Mouse (Mus musculus) 416B (cell line): Measurements from ENCODE around the gene Podxl2.
A peak's percentile ranks its signal among the peaks of the same experiment; 100 is the strongest.

ENCODE experiments used
- DNase-seq: peaks from one replicate; pipeline ENCODE4 v3.0.0; 2011; ENCODE audit warnings: low read depth

Gene Podxl2

GRCm38 (mm10) chr6:88874868-88875508 lies at the start of gene Podxl2:
TSS of gene Podxl2 (minus strand) at chr6:88875044.
- DNase-seq, result no peak

DNA sequence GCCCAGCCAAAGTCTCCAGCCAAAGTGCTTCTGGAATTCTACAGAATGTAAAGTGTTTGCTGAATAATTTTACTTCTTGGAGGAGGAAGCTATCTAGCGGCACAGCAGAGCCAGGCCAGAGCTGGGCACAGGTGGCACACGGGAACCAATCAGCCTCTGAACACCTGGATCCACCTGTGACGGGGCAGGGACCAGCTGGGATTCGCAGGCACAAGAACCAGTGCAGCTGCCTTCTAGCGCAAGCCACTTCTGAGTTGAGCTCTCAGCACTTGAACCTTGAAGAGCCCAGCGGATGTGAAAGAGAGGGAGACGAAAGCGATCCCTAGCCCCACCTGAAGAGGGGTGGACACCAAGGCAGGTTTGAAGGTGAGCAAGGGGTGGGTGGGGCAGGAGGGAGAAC lies 44.0 kb upstream of the Podxl2 start:
- no peak for DNase-seq

DNA sequence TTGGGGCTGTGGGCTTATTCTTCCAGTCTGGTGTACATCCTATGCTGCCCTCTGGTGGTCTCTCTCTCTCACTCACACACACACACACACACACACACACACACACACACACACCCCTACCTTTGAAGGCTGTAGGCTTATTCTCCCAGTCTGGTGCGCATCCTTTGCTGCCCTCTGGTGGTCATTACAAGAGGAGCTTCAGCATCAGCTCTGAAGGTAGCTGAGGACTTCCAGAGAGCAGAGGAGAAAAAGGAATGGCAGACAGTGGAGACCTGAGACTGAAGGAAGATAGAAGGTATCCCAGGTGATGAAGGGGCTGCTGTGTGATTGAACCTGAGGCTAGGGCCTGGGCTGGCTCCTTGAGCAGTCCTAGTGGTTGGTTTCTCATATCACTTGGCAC lies 41.3 kb upstream of the Podxl2 start:
- DNase-seq, result peak; percentile 71

GRCm38 (mm10) chr6:88915510-88915909 lies 40.7 kb upstream of the Podxl2 start:
- peak; percentile 51 for DNase-seq

DNA sequence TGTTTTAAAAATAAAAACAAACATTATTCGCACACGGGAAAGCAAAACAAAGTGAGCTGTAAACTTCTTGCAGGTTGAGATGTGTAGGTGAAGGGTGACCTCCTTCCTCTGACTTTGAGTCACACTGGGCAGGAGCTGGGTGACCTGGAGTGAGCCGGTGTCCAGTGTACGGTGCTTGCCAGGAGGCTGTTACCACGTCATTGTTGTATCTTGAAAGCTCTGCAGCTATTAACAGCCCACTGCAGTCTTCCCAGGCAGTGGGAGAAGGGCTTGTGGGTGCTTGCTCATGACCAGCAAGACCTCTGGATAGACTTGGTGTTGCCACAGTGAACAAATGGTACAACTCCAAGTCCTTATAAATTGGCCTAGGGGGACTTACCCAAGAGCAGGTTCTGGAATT lies 40.0 kb upstream of the Podxl2 start:
- no peak for DNase-seq

- DNase-seq, result no peak
These were observed 38.6 kb upstream of the Podxl2 start for GRCm38 (mm10) chr6:88913440-88913839.

DNA sequence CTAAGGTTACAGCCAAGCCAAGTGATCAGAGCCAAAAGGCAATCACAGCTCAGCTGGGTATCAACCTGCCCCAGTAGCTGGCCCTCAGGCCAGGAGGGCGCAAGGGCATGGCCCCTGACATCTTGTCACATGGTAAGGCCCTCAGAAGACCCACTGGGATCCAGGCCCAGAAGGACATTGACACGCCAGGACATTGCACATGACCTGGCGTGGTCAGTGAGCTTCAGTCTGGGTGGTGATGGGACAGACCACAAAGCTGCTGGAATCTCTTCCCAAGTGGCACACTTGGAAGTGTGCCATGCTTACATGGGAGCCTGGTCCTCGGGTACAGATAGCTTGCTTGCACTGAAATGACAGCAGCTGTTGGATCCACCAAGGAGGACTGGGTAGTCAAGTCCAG lies 38.2 kb upstream of the Podxl2 start:
- DNase-seq, result no peak

DNA sequence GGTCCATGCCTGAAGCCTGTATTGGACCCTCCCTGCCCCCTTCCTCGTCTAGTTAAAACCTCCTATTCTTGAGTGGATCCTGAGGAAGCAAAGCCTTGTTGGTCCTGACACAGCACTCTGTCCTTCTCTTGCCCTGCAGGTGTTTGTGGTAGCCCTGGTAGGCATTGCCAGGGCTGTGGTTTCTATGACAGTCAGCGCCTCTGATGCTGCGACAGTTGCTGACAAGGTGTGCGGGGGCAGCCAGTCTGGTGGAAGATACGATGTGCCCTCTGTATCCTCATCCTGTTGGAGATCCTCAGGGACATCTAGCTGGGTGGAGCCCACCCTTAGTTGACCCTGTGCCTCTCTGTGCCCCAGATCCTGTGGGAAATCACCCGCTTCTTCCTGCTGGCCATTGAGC lies 34.3 kb upstream of the Podxl2 start:
- no peak for DNase-seq

- peak; percentile 76 for DNase-seq
These were observed 31.7 kb upstream of the Podxl2 start for GRCm38 (mm10) chr6:88906369-88907108.

GRCm38 (mm10) chr6:88905042-88905441 lies 30.2 kb upstream of the Podxl2 start:
- no peak for DNase-seq

GRCm38 (mm10) chr6:88904456-88904974 lies 29.7 kb upstream of the Podxl2 start:
- DNase-seq, result no peak

DNA sequence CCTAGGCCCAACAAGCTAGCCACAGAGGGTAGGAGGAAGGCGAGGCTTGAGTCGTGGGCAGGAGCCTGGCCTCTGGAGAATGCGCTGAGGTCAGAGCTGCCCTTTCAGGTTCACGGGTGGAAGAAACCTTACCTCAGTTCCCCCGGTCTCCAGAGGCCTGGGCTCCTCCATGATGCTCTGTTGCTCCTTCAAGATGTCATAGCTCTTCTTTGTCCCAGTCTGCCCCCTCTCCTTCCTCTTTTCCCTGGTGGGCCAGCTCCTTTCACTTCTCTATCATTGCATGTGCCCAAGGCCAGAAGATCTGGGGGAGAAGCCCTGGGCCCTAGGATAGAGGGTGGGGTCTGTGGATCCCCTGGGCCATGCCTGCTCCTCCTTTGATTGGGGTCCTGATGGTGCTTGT lies 28.9 kb upstream of the Podxl2 start:
- DNase-seq, result no peak

GRCm38 (mm10) chr6:88901947-88902820 lies 27.3 kb upstream of the Podxl2 start, which contains the start of gene Tpra1:
TSS of gene Tpra1 (plus strand) at chr6:88902251.
- peak; percentile 98 for DNase-seq

- no peak for DNase-seq
These were observed 26.6 kb upstream of the Podxl2 start for GRCm38 (mm10) chr6:88901471-88901870.

DNA sequence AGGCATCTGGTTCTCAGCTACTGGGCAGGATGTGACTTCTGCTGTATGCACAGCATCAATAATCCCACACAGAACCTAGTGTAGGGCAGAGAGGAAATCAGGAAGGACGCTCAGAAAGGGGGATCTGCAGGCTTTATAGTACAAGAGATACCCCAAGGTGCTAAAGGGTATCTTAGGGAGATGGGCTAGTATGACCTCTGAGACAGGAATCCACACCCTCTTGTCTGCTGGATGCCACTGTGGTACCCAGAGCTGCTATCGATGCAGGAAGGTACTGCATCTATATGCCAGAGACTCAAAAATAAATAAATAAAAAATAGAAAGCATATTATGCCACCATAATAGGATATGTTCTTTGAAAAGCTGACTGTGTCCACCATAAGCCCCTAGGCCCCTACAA lies 24.8 kb upstream of the Podxl2 start:
- no peak for DNase-seq

GRCm38 (mm10) chr6:88899086-88899485 lies 24.2 kb upstream of the Podxl2 start:
- no peak for DNase-seq

- DNase-seq, result peak; percentile 97
These were observed 23.7 kb upstream of the Podxl2 start, which contains the start of gene Mcm2 for GRCm38 (mm10) chr6:88898534-88899048. TSS of gene Mcm2 (minus strand) at chr6:88898780.

DNA sequence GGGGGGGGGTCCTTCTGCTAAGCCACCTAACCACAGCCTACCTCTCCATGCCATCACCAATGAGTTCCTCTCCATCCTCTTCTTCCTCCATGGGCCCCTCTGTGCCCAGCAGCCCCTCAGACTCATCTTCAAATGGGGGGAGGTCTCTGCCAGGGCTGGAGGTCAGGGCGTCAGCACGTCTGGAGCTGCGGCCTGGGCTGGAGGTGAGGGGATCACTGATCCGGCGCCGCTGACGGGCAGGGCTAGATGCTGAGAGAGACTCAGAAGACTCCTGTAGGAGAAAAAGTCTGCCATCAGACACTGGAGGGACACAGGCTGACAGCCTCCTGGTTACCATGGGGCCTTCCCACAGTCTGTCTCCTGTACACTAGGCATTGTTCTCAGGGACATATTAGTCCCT lies 22.4 kb upstream of the Podxl2 start:
- DNase-seq, result no peak

DNA sequence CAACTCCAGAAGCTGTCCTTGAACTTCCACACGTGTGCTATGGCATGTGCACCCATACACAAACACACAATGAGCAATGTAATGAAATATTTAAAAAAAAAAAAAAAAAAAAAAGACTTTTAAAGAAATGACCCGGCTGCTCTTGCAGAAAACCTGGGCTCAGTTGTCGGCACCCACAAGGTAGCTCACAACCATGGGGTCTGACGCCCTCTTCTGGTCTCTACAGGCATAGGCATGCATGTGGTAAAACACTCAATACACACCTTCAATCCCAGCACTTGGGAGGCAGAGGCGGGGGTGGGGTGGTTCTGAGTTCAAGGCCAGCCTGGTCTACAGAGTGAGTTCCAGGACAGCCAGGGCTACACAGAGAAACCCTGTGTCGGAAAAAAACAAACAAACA lies 21.1 kb upstream of the Podxl2 start:
- DNase-seq, result peak; percentile 33

- peak; percentile 65 for DNase-seq
These were observed 18.7 kb upstream of the Podxl2 start for GRCm38 (mm10) chr6:88893559-88893958.

GRCm38 (mm10) chr6:88890832-88891231 lies 16.0 kb upstream of the Podxl2 start:
- DNase-seq, result no peak

- DNase-seq, result no peak
These were observed 14.7 kb upstream of the Podxl2 start for GRCm38 (mm10) chr6:88889410-88890042.
